Mouse (Mus musculus): ENCODE measurements around the gene Wipi1. TPM values are rescaled to one million over a fixed set of nuclear protein-coding genes. Genes with fewer than 3 reads are reported as not detected.
A peak's percentile ranks its signal among the peaks of the same experiment; 100 is the strongest.
"Not testable (repeated sequence)": the region's sequence is repeated elsewhere in the genome, so short reads cannot be mapped to it uniquely, and the experiment has no call there.

The Wipi1 gene
- total RNA-seq (2014; fragmentation: Nextera tagmentation) (21.2 and 30.6 TPM in 2 replicates), total RNA-seq (2017) (5.9 and 9.0 TPM in 2 replicates)

- peak; percentile 80 for ATAC-seq (replicated peaks; ENCODE audit: low FRiP score, low TSS enrichment, poor library complexity, severe bottlenecking)
These were observed at the start of gene Wipi1 for GRCm38 (mm10) chr11:109611303-109612149. Gene Wipi1 (minus strand): TSS chr11:109611967.

- ATAC-seq (replicated peaks; ENCODE audit: low FRiP score, low TSS enrichment, poor library complexity, severe bottlenecking): not testable (repeated sequence)
These were observed 48.8 kb upstream of the Wipi1 start for GRCm38 (mm10) chr11:109660526-109660925.

- peak; percentile 86 for ATAC-seq (replicated peaks; ENCODE audit: low FRiP score, low TSS enrichment, poor library complexity, severe bottlenecking)
These were observed 44.5 kb upstream of the Wipi1 start for GRCm38 (mm10) chr11:109656232-109656631.

- ATAC-seq (replicated peaks; ENCODE audit: low FRiP score, low TSS enrichment, poor library complexity, severe bottlenecking): no peak
These were observed 42.8 kb upstream of the Wipi1 start for GRCm38 (mm10) chr11:109654581-109654980.

- no peak for ATAC-seq (replicated peaks; ENCODE audit: low FRiP score, low TSS enrichment, poor library complexity, severe bottlenecking)
These were observed 41.4 kb upstream of the Wipi1 start for GRCm38 (mm10) chr11:109653201-109653600.

- peak; percentile 13 for ATAC-seq (replicated peaks; ENCODE audit: low FRiP score, low TSS enrichment, poor library complexity, severe bottlenecking)
These were observed 40.7 kb upstream of the Wipi1 start for GRCm38 (mm10) chr11:109652505-109652904.

- ATAC-seq (replicated peaks; ENCODE audit: low FRiP score, low TSS enrichment, poor library complexity, severe bottlenecking): no peak
These were observed 39.8 kb upstream of the Wipi1 start for GRCm38 (mm10) chr11:109651566-109652024.

GRCm38 (mm10) chr11:109650788-109651565, 39.2 kb upstream of the Wipi1 start:
- peak; percentile 80 for ATAC-seq (replicated peaks; ENCODE audit: low FRiP score, low TSS enrichment, poor library complexity, severe bottlenecking)

- peak; percentile 56 for ATAC-seq (replicated peaks; ENCODE audit: low FRiP score, low TSS enrichment, poor library complexity, severe bottlenecking)
These were observed 38.4 kb upstream of the Wipi1 start for GRCm38 (mm10) chr11:109649975-109650701.

GRCm38 (mm10) chr11:109649206-109649605, 37.4 kb upstream of the Wipi1 start, which contains the start of gene Prkar1a:
Gene Prkar1a (plus strand): TSS chr11:109649405.
- ATAC-seq (replicated peaks; ENCODE audit: low FRiP score, low TSS enrichment, poor library complexity, severe bottlenecking): no peak

- no peak for ATAC-seq (replicated peaks; ENCODE audit: low FRiP score, low TSS enrichment, poor library complexity, severe bottlenecking)
These were observed 36.7 kb upstream of the Wipi1 start for GRCm38 (mm10) chr11:109648510-109648909.

GRCm38 (mm10) chr11:109641498-109642222, 29.9 kb upstream of the Wipi1 start:
- ATAC-seq (replicated peaks; ENCODE audit: low FRiP score, low TSS enrichment, poor library complexity, severe bottlenecking): no peak

- ATAC-seq (replicated peaks; ENCODE audit: low FRiP score, low TSS enrichment, poor library complexity, severe bottlenecking): no peak
These were observed 24.2 kb upstream of the Wipi1 start for GRCm38 (mm10) chr11:109635871-109636395.

GRCm38 (mm10) chr11:109634928-109635327, 23.2 kb upstream of the Wipi1 start:
- ATAC-seq (replicated peaks; ENCODE audit: low FRiP score, low TSS enrichment, poor library complexity, severe bottlenecking): no peak

GRCm38 (mm10) chr11:109629021-109629521, 17.3 kb upstream of the Wipi1 start:
- ATAC-seq (replicated peaks; ENCODE audit: low FRiP score, low TSS enrichment, poor library complexity, severe bottlenecking): no peak

- ATAC-seq (replicated peaks; ENCODE audit: low FRiP score, low TSS enrichment, poor library complexity, severe bottlenecking): peak; percentile 58
These were observed 16.3 kb upstream of the Wipi1 start for GRCm38 (mm10) chr11:109628099-109628498.

GRCm38 (mm10) chr11:109627648-109628047, 15.9 kb upstream of the Wipi1 start:
- ATAC-seq (replicated peaks; ENCODE audit: low FRiP score, low TSS enrichment, poor library complexity, severe bottlenecking): peak; percentile 54

- no peak for ATAC-seq (replicated peaks; ENCODE audit: low FRiP score, low TSS enrichment, poor library complexity, severe bottlenecking)
These were observed 11.5 kb upstream of the Wipi1 start for GRCm38 (mm10) chr11:109623238-109623637.

Data from megakaryocyte-erythroid progenitor cell, adult 5-6 weeks (primary cell).